Mouse (Mus musculus) B cell, adult 2 months (primary cell): Measurements from ENCODE around the gene Krtap4-13.
"Not testable (repeated sequence)": the region's sequence is repeated elsewhere in the genome, so short reads cannot be mapped to it uniquely, and the experiment has no call there.

Source experiments
- DNase-seq, 2 experiments: peaks; one replicate each; pipeline ENCODE4 v3.0.0; 2022

Gene Krtap4-13

GRCm38 (mm10) chr11:99809792-99810191 lies at the start of gene Krtap4-13:
Krtap4-13 (minus strand) TSS chr11:99809892.
- DNase-seq, result not testable (repeated sequence)

DNA sequence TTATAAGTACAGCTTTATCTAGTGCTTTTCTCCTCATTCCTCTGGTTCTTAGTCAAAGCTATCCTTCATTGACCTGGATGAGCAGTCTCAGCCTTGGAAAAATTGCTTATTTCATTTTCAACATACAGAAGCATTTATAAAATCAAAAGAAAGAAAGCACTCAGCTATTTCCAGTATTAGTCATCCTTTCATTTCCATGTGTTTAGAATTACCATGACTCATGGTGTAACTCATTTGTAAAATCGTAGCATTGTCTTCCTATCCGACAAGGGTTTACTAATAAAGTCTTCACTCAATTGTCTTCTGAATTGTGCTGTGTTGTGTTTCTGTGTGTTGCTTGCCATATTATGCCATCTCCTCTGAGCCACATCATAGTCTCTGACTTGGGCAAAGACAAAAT lies 49.1 kb upstream of the Krtap4-13 start:
- DNase-seq, result no peak

- no peak for DNase-seq
Observed at GRCm38 (mm10) chr11:99857617-99858016, 47.9 kb upstream of the Krtap4-13 start, which contains the start of gene Gm11568. Gm11568 (plus strand) TSS chr11:99857917.

GRCm38 (mm10) chr11:99854121-99854520 lies 44.4 kb upstream of the Krtap4-13 start:
- no peak for DNase-seq

DNA sequence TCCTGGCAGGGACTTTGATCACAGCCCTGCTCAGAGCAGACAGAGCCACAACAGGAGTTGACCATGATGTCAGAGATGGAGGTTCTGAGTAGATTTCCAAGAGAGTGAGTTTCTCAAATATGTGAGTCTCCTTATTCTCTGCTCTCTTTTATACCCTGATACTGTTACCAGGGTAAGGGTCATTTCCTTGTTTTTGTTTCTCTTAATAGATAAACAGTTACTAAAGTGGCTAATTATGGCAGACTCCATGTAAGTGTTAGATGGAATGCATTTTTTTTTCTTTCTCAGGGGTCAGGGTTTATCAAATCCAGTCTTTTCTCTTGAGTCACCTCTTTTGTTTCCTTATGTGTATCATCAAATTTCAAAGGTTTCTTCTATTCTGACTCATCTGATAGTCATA lies 41.8 kb upstream of the Krtap4-13 start, which contains the start of gene Krtap4-16:
Gene Krtap4-16, minus strand, starts transcription at position 101 of the 400 bp plus-strand sequence.
- no peak for DNase-seq

DNA sequence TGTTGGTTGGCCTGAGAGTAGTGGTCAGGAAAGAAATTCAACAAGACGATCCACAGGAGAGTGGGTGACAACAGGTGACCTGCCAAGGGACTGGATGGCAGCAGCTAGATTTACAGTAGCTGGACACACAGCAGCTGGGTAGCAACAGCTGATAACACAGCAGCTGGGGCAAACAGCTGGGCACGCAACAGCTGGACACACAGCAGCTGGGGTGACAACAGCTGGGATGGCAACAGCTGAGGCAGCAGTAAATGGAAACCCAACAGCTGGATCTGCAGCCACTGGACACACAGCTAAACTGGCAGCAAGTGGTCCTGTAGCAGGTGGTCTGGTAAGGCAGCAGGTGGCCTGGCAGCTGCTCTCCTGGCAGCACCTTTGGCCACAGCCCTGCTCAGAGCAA lies 37.1 kb upstream of the Krtap4-13 start:
- no peak for DNase-seq

DNA sequence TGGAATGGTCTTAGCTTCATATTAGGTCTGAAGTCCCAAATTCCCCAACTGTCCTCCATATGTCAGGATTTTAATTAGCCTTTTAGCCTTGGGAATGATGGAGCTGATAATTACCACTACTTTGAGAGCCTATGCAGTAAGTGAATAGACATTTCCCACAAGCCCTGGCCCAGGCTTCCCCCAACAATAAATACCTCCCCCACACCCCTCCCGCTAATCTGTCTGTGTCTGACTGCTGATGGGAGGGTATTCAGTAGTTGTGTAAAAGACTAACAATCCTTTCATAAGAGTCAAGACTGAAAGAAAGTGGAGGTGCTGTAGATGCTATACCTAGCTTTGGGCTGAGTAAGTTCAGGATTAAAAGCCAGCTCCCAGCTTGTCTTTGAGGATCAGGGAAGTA lies 32.5 kb upstream of the Krtap4-13 start:
- no peak for DNase-seq

DNA sequence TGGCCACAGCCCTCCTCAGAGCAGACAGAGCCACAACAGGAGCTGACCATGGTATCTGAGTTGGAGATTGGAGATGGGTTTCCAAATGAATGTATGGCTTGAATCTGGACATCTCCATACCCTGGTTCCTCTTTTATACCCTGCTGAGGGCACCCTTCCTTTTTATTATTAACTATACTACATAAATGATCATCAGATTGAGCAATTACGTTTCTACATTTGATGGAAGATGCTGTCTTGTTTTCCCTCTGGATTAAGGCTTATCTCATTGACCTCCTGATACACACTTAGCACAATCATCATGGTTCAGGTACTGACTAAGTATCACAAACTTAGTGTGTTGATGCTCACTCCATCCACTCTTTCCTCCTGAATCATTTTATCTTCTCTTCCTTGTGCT lies 28.3 kb upstream of the Krtap4-13 start, which contains the start of gene 2300003K06Rik:
Gene 2300003K06Rik, minus strand, starts transcription at position 101 of the 400 bp plus-strand sequence.
- DNase-seq, result no peak

DNA sequence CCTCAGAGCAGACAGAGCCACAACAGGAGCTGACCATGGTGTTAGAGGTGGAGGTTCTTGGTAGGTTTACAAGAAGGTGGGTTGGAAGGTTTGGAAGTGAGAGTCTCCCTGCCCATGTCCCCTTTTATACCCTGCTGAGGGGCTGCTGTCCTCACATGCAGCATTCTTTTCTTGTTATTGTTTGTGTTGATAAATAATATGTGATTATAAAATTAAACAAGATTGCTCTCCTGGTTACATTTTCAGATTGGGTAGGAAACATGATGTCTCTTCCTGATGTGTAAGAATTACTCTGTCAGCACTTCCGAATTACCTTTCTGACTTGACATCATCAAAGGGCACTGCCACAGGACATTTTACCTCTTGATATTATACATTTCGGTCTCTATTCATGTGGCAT lies 5.9 kb upstream of the Krtap4-13 start, which contains the start of gene Gm11564:
Gene Gm11564, minus strand, starts transcription at position 101 of the 400 bp plus-strand sequence.
- DNase-seq, result not testable (repeated sequence)

DNA sequence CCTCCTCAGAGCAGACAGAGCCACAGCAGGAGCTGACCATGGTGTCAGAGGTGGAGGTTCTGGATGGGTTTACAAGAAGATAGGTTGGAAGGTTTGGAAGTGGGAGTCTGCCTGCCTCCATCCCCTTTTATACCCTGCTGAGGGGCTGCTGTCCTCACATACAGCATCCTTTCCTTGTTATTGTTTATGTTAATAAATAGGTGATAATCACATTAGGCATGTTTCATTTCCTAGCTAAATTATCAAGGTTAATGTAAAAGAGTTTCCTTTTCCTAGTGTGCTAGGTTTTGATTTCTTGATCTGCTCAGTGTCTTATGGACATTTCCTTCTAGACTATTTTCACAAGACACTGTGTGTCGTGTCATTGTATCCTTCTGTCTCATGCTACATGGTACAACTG lies 5.3 kb downstream of the Krtap4-13 start, which contains the start of gene Gm11554:
Gene Gm11554, minus strand, starts transcription at position 101 of the 400 bp plus-strand sequence.
- DNase-seq, result not testable (repeated sequence)

DNA sequence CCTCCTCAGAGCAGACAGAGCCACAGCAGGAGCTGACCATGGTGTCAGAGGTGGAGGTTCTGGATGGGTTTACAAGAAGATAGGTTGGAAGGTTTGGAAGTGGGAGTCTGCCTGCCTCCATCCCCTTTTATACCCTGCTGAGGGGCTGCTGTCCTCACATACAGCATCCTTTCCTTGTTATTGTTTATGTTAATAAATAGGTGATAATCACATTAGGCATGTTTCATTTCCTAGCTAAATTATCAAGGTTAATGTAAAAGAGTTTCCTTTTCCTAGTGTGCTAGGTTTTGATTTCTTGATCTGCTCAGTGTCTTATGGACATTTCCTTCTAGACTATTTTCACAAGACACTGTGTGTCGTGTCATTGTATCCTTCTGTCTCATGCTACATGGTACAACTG lies 10.9 kb downstream of the Krtap4-13 start, which contains the start of gene Gm11569:
Gene Gm11569, minus strand, starts transcription at position 101 of the 400 bp plus-strand sequence.
- DNase-seq, result not testable (repeated sequence)

DNA sequence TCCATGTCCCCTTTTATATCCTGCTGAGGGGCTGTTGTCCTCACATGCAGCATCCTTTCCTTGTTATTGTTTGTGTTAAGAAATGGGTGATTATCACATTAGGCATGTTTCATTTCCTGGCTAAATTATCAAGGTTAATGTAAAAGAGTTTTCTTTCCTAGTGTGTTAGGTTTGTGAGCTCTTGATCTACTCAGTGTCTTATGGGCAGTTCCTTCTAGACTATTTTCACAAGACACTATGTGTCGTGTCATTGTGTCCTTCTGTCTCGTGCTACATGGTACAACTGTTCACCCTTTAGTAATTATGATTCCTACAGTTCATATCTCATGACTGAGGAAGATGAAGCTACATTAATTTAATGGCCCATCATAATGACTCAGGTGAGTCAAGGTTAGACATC lies 16.3 kb downstream of the Krtap4-13 start, which contains the start of gene Gm11596:
Gene Gm11596, minus strand, starts transcription at position 101 of the 400 bp plus-strand sequence.
- no peak for DNase-seq

- DNase-seq, result not testable (repeated sequence)
Observed at GRCm38 (mm10) chr11:99784900-99785299, 24.8 kb downstream of the Krtap4-13 start, which contains the start of gene Krtap4-9. Krtap4-9 (plus strand) TSS chr11:99785200.

DNA sequence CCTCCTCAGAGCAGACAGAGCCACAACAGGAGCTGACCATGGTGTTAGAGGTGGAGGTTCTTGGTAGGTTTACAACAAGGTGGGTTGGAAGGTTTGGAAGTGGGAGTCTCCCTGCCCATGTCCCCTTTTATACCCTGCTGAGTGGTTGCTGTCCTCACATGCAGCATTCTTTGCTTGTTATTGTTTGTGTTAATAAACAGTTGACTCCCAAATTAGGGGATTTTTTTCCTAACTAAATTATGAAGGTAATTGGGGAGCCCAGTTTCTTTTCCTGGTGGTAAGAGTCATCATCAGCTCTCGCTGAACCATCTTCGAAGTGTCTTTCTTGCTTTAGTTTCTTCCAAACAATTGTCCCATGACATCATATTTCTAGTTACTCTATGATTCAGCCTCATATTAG lies 29.1 kb downstream of the Krtap4-13 start, which contains the start of gene Krtap4-8:
Gene Krtap4-8, minus strand, starts transcription at position 101 of the 400 bp plus-strand sequence.
- no peak for DNase-seq

- no peak for DNase-seq
Observed at GRCm38 (mm10) chr11:99778401-99778800, 31.3 kb downstream of the Krtap4-13 start.

DNA sequence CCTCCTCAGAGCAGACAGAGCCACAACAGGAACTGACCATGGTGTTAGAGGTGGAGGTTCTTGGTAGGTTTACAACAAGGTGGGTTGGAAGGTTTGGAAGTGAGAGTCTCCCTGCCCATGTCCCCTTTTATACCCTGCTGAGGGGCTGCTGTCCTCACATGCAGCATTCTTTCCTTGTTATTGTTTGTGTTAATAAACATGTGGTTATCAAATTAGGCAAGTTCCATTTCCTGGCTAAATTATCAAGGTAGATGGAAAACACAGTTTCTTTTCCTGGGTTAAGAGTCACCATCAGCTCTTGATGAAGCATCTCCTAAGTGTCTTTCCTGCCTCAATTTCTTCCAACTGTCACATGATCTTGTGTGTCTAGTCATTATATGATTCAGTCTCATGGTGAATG lies 36.9 kb downstream of the Krtap4-13 start, which contains the start of gene Gm11595:
Gene Gm11595, minus strand, starts transcription at position 101 of the 400 bp plus-strand sequence.
- not testable (repeated sequence) for DNase-seq

- DNase-seq, result no peak
Observed at GRCm38 (mm10) chr11:99768410-99768809, 41.3 kb downstream of the Krtap4-13 start.
